Mouse (Mus musculus) midbrain, postnatal 0 days (tissue): ENCODE results near the gene Picalm. TPM values are rescaled to one million over a fixed set of nuclear protein-coding genes. Genes with fewer than 3 reads are reported as not detected.

Experiments
- ATAC-seq: fragments of 200-750 bp; cut with Nextera tagmentation; 2 replicates; pipeline ENCODE4 v1.8.0; 2017; ENCODE audit warnings: moderate number of reproducible peaks, mild to moderate bottlenecking, moderate TSS enrichment, moderate library complexity; ENCODE audit not compliant: low FRiP score
- DNase-seq: peaks from one replicate; pipeline ENCODE4 v3.0.0-alpha.2; 2015; ENCODE audit warnings: low spot score
- H3K27ac ChIP-seq: fragments of 300-500 bp; sonication (generic); 2 replicates; pipeline ENCODE4 v1.5.1; 2014; ENCODE audit warnings: low read depth, mild to moderate bottlenecking, low read length, mixed read lengths
- H3K27me3 ChIP-seq: fragments of 300-500 bp; sonication (generic); 2 replicates; pipeline ENCODE4 v1.6.1; 2014; ENCODE audit warnings: low read length, control low read depth, mixed read lengths; ENCODE audit not compliant: insufficient read depth
- H3K36me3 ChIP-seq: fragments of 300-500 bp; sonication (generic); 2 replicates; pipeline ENCODE4 v1.6.1; 2014; ENCODE audit warnings: low read length, control low read depth, mixed read lengths; ENCODE audit not compliant: insufficient read depth
- H3K4me1 ChIP-seq: fragments of 300-500 bp; sonication (generic); 2 replicates; pipeline ENCODE4 v1.6.1; 2014; ENCODE audit warnings: mild to moderate bottlenecking, control low read depth, antibody characterized with exemption, low read length, mixed read lengths; ENCODE audit not compliant: insufficient read depth
- H3K4me2 ChIP-seq: fragments of 300-500 bp; sonication (generic); 2 replicates; pipeline ENCODE4 v1.6.1; 2014; ENCODE audit warnings: low read depth, mild to moderate bottlenecking, low read length, mixed read lengths; ENCODE audit not compliant: poor library complexity, severe bottlenecking
- H3K4me3 ChIP-seq: fragments of 300-500 bp; sonication (generic); 2 replicates; pipeline ENCODE4 v1.5.1; 2014; ENCODE audit warnings: low read depth, mild to moderate bottlenecking, low read length, moderate library complexity
- H3K9ac ChIP-seq: fragments of 300-500 bp; sonication (generic); replicated peaks from 2 replicates; pipeline ENCODE4 v1.6.1; 2014; ENCODE audit warnings: mild to moderate bottlenecking, low read length, moderate library complexity, mixed read lengths; ENCODE audit not compliant: poor library complexity, severe bottlenecking
- H3K9me3 ChIP-seq: fragments of 300-500 bp; sonication (generic); 2 replicates; pipeline ENCODE4 v1.6.1; 2016; ENCODE audit warnings: low read length, control low read depth
- CTCF ChIP-seq: IDR thresholded peaks from 2 replicates; pipeline ENCODE4 v1.5.1; 2016; ENCODE audit warnings: antibody characterized with exemption, mild to moderate bottlenecking
- WGBS: fragments of 180-500 bp; shearing (Covaris S2); extraction: QIAGEN DNeasy Blood & Tissue Kit; methylation state at CpG from one replicate; pipeline ENCODE4 v1.1.7; 2014; 5-methylcytosine and 5-hydroxymethylcytosine counted together
- polyA plus RNA-seq: library from polyadenylated mRNA; unstranded; fragments of >200 nt; fragmentation: Nextera tagmentation; extraction: Ambion mirVana; gene quantifications from 2 replicates; pipeline ENCODE4 v1.2.1, GENCODE M21; 2015
- total RNA-seq: library from RNA; depleted of rRNA; stranded (reverse); fragments of >200 nt; gene quantifications from 2 replicates; pipeline ENCODE4 v1.2.3, GENCODE M21; 2014

The Picalm gene
- total and polyA plus RNA-seq, 2 experiments from 2014 or later, result 24.8 to 173 TPM

- ATAC-seq, result no peak
- no peak overlapping the region for H3K27ac ChIP-seq
- no peaks in the 10 kb centered on the region for H3K4me1 ChIP-seq
- DNase-seq, result no peak
- TF ChIP-seq CTCF, result no peak
- no peak overlapping the region for H3K4me3 ChIP-seq
- H3K9ac ChIP-seq, result no peak overlapping the region
- no peak overlapping the region for H3K4me2 ChIP-seq
- no peaks in the 10 kb centered on the region for H3K36me3 ChIP-seq
- WGBS, result 53% methylated on average over 2 of the region's 2 CpGs
- H3K27me3 ChIP-seq, result no peaks in the 10 kb centered on the region
- H3K9me3 ChIP-seq, result no peaks in the 10 kb centered on the region
These were observed 38.3 kb upstream of the Picalm start for GRCm38 (mm10) chr7:90091756-90092155.

DNA sequence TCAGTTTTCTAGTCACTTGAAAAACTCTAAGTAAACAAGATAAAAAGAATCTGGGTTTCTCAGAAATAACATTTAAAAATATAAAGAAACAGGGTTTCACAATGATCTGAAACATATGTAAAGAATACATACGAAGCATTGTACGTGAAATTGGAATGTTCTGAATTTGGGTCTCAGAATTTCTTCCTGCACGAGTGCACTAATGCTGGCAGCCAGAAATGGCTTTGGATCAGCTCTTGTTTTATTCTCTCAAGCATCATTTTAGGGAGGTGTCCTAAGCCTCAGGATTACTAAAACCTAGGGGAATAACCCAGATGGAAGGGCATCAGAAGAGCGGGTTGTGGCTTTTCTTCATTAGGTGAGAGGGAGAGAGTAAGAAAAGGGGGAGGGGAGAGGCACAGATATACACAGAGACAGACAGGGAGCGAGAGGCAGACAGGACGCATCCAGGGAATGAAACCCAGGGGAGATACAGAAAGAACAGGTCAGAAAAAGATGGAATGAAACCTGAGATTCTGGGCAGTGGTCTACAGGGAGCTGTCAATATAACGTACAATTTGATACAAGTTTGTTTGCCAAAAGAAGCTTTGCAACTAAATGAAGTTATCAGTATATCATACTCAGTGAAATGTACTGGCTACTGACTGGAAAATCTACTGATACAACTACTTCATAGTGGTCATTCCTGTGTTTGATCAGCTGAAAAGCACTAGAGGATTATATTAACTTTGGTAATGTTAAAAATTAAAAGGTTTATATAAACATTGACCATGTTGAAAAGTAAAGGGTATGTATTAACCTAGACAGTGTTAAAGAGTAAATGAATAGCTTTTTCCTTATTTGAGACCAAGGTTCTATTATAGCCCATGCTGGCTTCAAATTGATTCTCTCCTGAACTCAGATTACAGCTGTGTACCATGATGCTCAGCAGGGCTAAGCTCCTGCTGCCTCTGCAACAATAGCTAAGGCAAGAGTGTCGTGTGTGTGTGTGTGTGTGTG, 37.3 kb upstream of the Picalm start:
- no peaks in the 10 kb centered on the region for H3K4me1 ChIP-seq
- 86% methylated on average over 8 of the region's 8 CpGs for WGBS
- H3K27ac ChIP-seq, result no peak overlapping the region
- H3K27me3 ChIP-seq, result no peaks in the 10 kb centered on the region
- DNase-seq (no peak), ATAC-seq (no peak)
- H3K36me3 ChIP-seq, result no peaks in the 10 kb centered on the region
- no peak for TF ChIP-seq CTCF
- H3K9ac ChIP-seq, result no peak overlapping the region
- H3K9me3 ChIP-seq, result no peaks in the 10 kb centered on the region
- H3K4me2 ChIP-seq, result no peak overlapping the region
- H3K4me3 ChIP-seq, result no peak overlapping the region

DNA sequence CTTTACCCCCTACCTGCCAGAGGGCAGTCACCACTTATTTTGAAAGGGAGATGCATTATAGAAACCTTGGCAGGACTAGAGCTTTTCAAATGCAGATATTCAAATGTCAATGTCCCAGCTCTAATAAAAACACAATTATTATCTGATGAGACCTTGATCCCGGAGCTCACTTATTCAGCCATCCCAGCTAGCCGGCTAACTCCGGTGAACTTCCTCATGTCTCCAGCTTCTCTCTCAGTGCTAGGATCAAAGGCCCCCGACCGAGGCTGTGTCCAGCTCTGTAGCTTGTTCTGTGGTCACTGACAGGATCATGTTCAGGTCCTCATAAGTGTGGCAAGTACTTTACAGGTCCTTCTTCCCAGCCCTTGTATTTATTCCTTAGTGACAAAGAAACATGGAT, 34.9 kb upstream of the Picalm start:
- Histone ChIP-seq H3K4me3 (no peak overlapping the region), H3K27me3 (no peaks in the 10 kb centered on the region), H3K9ac (no peak overlapping the region), H3K4me1 (no peaks in the 10 kb centered on the region), H3K27ac (no peak overlapping the region), H3K9me3 (no peaks in the 10 kb centered on the region), H3K36me3 (no peaks in the 10 kb centered on the region), H3K4me2 (no peak overlapping the region)
- ATAC-seq (no peak), DNase-seq (no peak)
- 71% methylated on average over 5 of the region's 5 CpGs for WGBS
- no peak for TF ChIP-seq CTCF

- Histone ChIP-seq H3K4me2 (no peak overlapping the region), H3K4me1 (no peaks in the 10 kb centered on the region), H3K27ac (no peak overlapping the region), H3K9me3 (no peaks in the 10 kb centered on the region), H3K9ac (no peak overlapping the region), H3K36me3 (no peaks in the 10 kb centered on the region), H3K4me3 (no peak overlapping the region), H3K27me3 (no peaks in the 10 kb centered on the region)
- no peak for TF ChIP-seq CTCF
- DNase-seq, result peak; percentile 33
- ATAC-seq, result no peak
- WGBS, result 64% methylated on average over 6 of the region's 6 CpGs
These were observed 34.1 kb upstream of the Picalm start for GRCm38 (mm10) chr7:90095766-90096372.

DNA sequence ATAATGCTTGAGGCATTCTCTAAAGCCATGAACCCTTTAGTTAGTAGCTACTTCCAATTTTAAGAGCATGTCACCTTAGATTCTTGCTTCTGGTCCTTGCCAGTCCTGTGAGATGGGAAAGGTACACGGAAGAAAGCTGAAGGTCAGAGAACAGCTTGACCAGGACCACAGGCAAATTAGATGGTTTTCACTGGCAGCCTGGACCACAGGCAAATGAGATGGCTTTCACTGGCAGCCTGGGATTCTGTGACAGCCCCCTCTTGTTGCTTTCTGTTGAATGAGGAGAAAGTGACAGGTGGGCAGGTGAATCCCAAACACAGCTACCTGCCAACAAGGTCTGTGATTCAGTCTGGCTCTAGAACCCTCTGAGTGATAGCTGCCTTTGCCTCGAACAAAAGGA, 33.4 kb upstream of the Picalm start:
- H3K9ac ChIP-seq, result no peak overlapping the region
- no peaks in the 10 kb centered on the region for H3K27me3 ChIP-seq
- no peak overlapping the region for H3K4me3 ChIP-seq
- no peaks in the 10 kb centered on the region for H3K36me3 ChIP-seq
- H3K9me3 ChIP-seq, result no peaks in the 10 kb centered on the region
- H3K27ac ChIP-seq, result no peak overlapping the region
- TF ChIP-seq CTCF, result no peak
- DNase-seq (no peak), ATAC-seq (no peak)
- WGBS, result 68% methylated on average over 2 of the region's 2 CpGs
- no peaks in the 10 kb centered on the region for H3K4me1 ChIP-seq
- H3K4me2 ChIP-seq, result no peak overlapping the region

- 85% methylated on average over 4 of the region's 4 CpGs for WGBS
These were observed 31.8 kb upstream of the Picalm start for GRCm38 (mm10) chr7:90098253-90098652.

More at GRCm38 (mm10) chr7:90098253-90098652, 31.8 kb upstream of the Picalm start:
- H3K27me3 ChIP-seq, result no peaks in the 10 kb centered on the region
- no peak overlapping the region for H3K4me2 ChIP-seq
- no peaks in the 10 kb centered on the region for H3K36me3 ChIP-seq
- TF ChIP-seq CTCF, result no peak
- H3K27ac ChIP-seq, result no peak overlapping the region
- no peak for ATAC-seq
- DNase-seq, result no peak
- H3K9me3 ChIP-seq, result no peaks in the 10 kb centered on the region
- no peak overlapping the region for H3K9ac ChIP-seq
- no peaks in the 10 kb centered on the region for H3K4me1 ChIP-seq
- H3K4me3 ChIP-seq, result no peak overlapping the region
